Mouse (Mus musculus) layer of hippocampus, adult 9-11 months (tissue): ENCODE data around the gene Sox5.

Experiments used
- DNase-seq: peaks from one replicate; pipeline ENCODE4 v3.0.0; 2022

The Sox5 gene

DNA sequence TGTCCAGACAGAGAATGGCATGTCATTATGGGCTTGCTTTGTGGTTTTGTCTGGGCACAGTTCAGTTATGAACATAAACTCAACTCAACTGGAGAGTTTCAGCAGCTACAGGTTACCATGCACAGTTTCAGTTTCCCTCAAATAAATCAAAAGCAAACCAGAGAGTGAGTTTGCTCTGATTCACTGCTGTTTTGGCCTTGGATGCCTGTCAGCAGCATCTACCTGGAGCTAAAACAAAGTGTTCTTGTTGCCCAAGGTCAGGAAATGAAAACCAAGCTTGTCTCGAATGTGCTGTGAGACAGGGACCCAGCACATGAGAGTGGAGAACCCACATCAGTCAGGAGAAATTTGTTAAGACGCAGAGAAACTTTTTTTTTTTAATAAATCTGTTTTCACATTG lies 951.6 kb downstream of the Sox5 start:
- no peak for DNase-seq

DNA sequence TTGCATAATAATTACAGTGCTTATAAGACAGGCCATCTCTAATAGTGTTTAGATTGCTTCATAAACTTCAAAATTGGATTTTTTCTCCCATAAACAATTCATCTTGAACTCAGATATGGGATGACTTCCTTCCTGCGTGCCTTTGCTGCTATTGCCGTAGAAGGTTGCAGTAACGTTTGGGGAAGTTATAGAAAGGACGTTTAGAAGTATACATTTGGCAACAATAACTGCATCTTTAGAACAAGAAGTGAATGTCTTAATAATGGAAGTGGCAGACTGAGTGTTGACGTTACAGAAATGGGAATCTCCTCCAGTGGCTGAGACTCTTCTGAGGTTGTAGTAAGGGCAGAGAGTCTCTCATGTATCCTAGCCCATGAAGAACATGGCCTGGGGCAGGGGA lies 955.0 kb downstream of the Sox5 start:
- no peak for DNase-seq

GRCm38 (mm10) chr6:143825966-143826365 lies 955.8 kb downstream of the Sox5 start:
- no peak for DNase-seq

GRCm38 (mm10) chr6:143825086-143825485 lies 956.7 kb downstream of the Sox5 start:
- DNase-seq = no peak

DNA sequence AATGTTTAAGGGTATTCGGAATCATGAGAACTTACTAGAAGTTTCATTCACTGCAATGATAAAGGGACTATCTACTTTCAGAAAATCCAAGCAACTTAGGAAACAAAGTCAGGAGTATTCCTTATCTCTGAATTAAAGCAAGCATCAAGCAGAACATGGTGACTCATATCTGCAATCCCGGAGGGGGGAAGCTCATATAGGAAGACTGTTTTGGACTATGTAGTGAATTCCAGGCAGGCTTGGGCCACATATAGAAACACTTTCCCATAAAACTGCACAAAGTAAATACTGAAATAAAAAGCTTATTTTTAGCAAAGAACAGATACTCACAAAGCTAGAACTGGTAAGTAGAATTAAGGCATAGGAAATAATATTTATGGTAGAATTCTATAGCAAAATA lies 993.3 kb downstream of the Sox5 start:
- DNase-seq = no peak

DNA sequence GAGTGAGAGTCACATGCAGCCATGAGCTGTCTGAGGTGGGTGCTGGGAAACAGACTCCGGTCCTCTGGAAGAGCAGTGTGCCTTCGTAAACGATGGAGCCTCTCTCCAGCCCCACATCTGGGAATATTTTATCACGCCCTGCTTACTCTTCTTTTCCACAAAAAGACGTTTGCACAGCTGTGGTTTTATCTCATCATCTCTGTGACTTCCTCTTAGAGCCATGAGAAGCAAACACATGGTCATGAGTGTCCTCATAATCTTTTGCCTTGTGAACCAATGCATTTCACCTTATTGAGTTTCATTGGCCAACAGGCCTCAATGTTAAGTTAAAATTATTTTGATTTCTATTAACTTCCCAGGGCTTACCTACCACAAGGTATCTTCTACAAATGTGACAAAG lies 994.4 kb downstream of the Sox5 start:
- DNase-seq = no peak

- no peak for DNase-seq
These were observed 996.1 kb downstream of the Sox5 start for GRCm38 (mm10) chr6:143785685-143786084.
